Mouse (Mus musculus) CH12F3 (cell line): ENCODE measurements around the gene Prr14l.
"Not testable (repeated sequence)": the region's sequence is repeated elsewhere in the genome, so short reads cannot be mapped to it uniquely, and the experiment has no call there.

ENCODE experiments used
- in situ Hi-C: fragments of 300-500 bp; cut with MboI; formaldehyde crosslinking; loops from 2 replicates; pipeline ENCODE4 v1.14.3; 2020; ENCODE audit warnings: low sequenced_read_pairs

Prr14l gene

GRCm38 (mm10) chr5:32853731-32854507, at the start of gene Prr14l:
TSS of gene Prr14l (minus strand) at chr5:32854256.
- in situ Hi-C loops = no loop called here

GRCm38 (mm10) chr5:32886739-32887138, 32.7 kb upstream of the Prr14l start:
- in situ Hi-C loops = no loop called here

GRCm38 (mm10) chr5:32872346-32872745, 18.3 kb upstream of the Prr14l start:
- in situ Hi-C loops = no loop called here

- in situ Hi-C loops = no loop called here
These were observed 15.5 kb upstream of the Prr14l start for GRCm38 (mm10) chr5:32869389-32870024.

GRCm38 (mm10) chr5:32863253-32864228, 9.5 kb upstream of the Prr14l start, which contains the start of gene Depdc5:
TSS of gene Depdc5 (plus strand) at chr5:32863701.
- in situ Hi-C loops = no loop called here

- in situ Hi-C loops = no loop called here
These were observed 8.5 kb upstream of the Prr14l start for GRCm38 (mm10) chr5:32862469-32863132.

GRCm38 (mm10) chr5:32861082-32861481, 7.0 kb upstream of the Prr14l start:
- in situ Hi-C loops = no loop called here

- in situ Hi-C loops = no loop called here
These were observed 3.7 kb upstream of the Prr14l start for GRCm38 (mm10) chr5:32857781-32858220.

- in situ Hi-C loops = not testable (repeated sequence)
These were observed 1.2 kb upstream of the Prr14l start for GRCm38 (mm10) chr5:32855274-32855673.

GRCm38 (mm10) chr5:32854818-32855217, 762 bp upstream of the Prr14l start:
- in situ Hi-C loops = no loop called here

GRCm38 (mm10) chr5:32852026-32852425, 2.0 kb downstream of the Prr14l start:
- in situ Hi-C loops = no loop called here

- in situ Hi-C loops = not testable (repeated sequence)
These were observed 4.5 kb downstream of the Prr14l start for GRCm38 (mm10) chr5:32849580-32849979.

- in situ Hi-C loops = no loop called here
These were observed 4.9 kb downstream of the Prr14l start for GRCm38 (mm10) chr5:32849178-32849577.

GRCm38 (mm10) chr5:32840029-32840428, 14.0 kb downstream of the Prr14l start:
- in situ Hi-C loops = no loop called here

GRCm38 (mm10) chr5:32836976-32837375, 17.1 kb downstream of the Prr14l start:
- in situ Hi-C loops = no loop called here

- in situ Hi-C loops = no loop called here
These were observed 19.6 kb downstream of the Prr14l start for GRCm38 (mm10) chr5:32834497-32834896.

- in situ Hi-C loops = no loop called here
These were observed 24.0 kb downstream of the Prr14l start for GRCm38 (mm10) chr5:32830054-32830453.

GRCm38 (mm10) chr5:32828766-32829165, 25.3 kb downstream of the Prr14l start:
- in situ Hi-C loops = not testable (repeated sequence)

GRCm38 (mm10) chr5:32827009-32827408, 27.0 kb downstream of the Prr14l start, which contains the start of gene Gm20671:
TSS of gene Gm20671 (minus strand) at chr5:32827109.
- in situ Hi-C loops = no loop called here

- in situ Hi-C loops = no loop called here
These were observed 33.6 kb downstream of the Prr14l start for GRCm38 (mm10) chr5:32820471-32820870.
